Mouse (Mus musculus) G1E (cell line): ENCODE data around the gene Shb. TPM values are rescaled to one million over a fixed set of nuclear protein-coding genes. Genes with fewer than 3 reads are reported as not detected.

ENCODE experiments used
- ATAC-seq: 2 replicates; pipeline ENCODE4 v1.8.0; 2016; ENCODE audit warnings: mild to moderate bottlenecking; ENCODE audit not compliant: insufficient number of reproducible peaks, poor library complexity, low FRiP score, severe bottlenecking; ENCODE audit errors: extremely low read depth
- DNase-seq: peaks from one replicate; pipeline ENCODE4 v3.0.0; 2012; ENCODE audit warnings: low spot score
- H3K27me3 ChIP-seq: 2 replicates; pipeline ENCODE4 v1.6.1; 2012; ENCODE audit warnings: mild to moderate bottlenecking, low read length, inconsistent platforms; ENCODE audit not compliant: insufficient read depth
- H3K36me3 ChIP-seq: replicated peaks from 2 replicates; pipeline ENCODE3; 2012; ENCODE audit warnings: mild to moderate bottlenecking, inconsistent platforms
- H3K4me1 ChIP-seq: 2 replicates; pipeline ENCODE4 v1.6.1; 2012; ENCODE audit warnings: low read depth, low read length, inconsistent platforms, mixed read lengths; ENCODE audit not compliant: insufficient read depth
- H3K4me3 ChIP-seq: 2 replicates; pipeline ENCODE4 v1.5.1; 2012; ENCODE audit warnings: low read depth, mild to moderate bottlenecking, inconsistent platforms, low read length, moderate library complexity, mixed read lengths
- H3K9me3 ChIP-seq: replicated peaks from 2 replicates; pipeline ENCODE4 v1.6.1; 2012; ENCODE audit warnings: inconsistent platforms
- CTCF ChIP-seq: IDR thresholded peaks from 2 replicates; pipeline ENCODE4 v1.5.1; 2012; ENCODE audit warnings: low read depth, low read length, inconsistent platforms, mixed read lengths
- GATA1 ChIP-seq: IDR thresholded peaks from 2 replicates; pipeline ENCODE4 v1.6.1; 2012; ENCODE audit warnings: borderline replicate concordance, low read length, inconsistent platforms, mixed read lengths
- GATA2 ChIP-seq: IDR thresholded peaks from 2 replicates; pipeline ENCODE4 v1.6.1; 2012; ENCODE audit warnings: low read depth, low read length, inconsistent platforms, borderline replicate concordance
- POLR2AphosphoS5 ChIP-seq: IDR thresholded peaks from 2 replicates; pipeline ENCODE4 v1.6.1; 2012; ENCODE audit warnings: low read depth, low read length, inconsistent platforms; ENCODE audit not compliant: insufficient replicate concordance
- TAL1 ChIP-seq: conservative IDR thresholded peaks from 2 replicates; pipeline ENCODE4 v1.6.1; 2012; ENCODE audit warnings: low read depth, low read length, inconsistent platforms, mixed read lengths
- polyA plus RNA-seq: library from polyadenylated mRNA; stranded (reverse); fragments of >175 nt; gene quantifications from 2 replicates; pipeline ENCODE4 v1.2.3, GENCODE M21; 2012
- total RNA-seq, 2 experiments: library from RNA; stranded (forward) in 1 of 2; stranded (reverse) in 1 of 2; fragments of 200-1000 nt in 1 of 2; fragments of >200 nt in 1 of 2; fragmentation: Nextera tagmentation in 1 of 2; gene quantifications; 2 replicates each; pipeline ENCODE4 v1.2.3; 2014 to 2017

Gene Shb
- total and polyA plus RNA-seq, 3 experiments: not detected

DNA sequence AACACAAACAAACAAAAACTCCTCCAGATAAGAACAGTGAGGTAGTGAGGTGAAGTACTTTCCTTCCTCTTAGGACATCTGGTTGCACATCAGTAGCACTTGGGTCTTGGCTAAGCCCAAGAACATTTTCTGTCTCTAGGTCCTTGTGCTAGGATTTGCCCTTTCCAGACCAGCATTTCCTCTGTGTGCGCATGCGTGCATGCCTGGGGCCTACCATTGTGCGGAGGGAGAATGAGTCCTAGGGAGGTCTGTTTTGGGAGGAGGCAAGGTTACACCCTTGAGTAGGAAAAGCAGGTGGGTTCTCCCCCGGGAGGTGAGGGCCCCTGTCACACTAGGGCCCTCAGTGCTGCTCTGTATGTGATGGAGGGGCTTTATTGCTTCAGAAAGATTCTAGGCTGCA lies 113.2 kb downstream of the Shb start:
- H3K9me3 ChIP-seq: no peaks in the 10 kb centered on the region
- ATAC-seq: no peak
- H3K4me3 ChIP-seq: no peak overlapping the region
- TF ChIP-seq CTCF: no peak
- TF ChIP-seq GATA1: no peak
- no peak for TF ChIP-seq POLR2AphosphoS5
- no peak for TF ChIP-seq TAL1
- TF ChIP-seq GATA2: no peak
- peaks cover 56% of the 10 kb centered on the region for H3K27me3 ChIP-seq
- DNase-seq: no peak
- H3K36me3 ChIP-seq: no peaks in the 10 kb centered on the region
- H3K4me1 ChIP-seq: peaks cover 21% of the 10 kb centered on the region

DNA sequence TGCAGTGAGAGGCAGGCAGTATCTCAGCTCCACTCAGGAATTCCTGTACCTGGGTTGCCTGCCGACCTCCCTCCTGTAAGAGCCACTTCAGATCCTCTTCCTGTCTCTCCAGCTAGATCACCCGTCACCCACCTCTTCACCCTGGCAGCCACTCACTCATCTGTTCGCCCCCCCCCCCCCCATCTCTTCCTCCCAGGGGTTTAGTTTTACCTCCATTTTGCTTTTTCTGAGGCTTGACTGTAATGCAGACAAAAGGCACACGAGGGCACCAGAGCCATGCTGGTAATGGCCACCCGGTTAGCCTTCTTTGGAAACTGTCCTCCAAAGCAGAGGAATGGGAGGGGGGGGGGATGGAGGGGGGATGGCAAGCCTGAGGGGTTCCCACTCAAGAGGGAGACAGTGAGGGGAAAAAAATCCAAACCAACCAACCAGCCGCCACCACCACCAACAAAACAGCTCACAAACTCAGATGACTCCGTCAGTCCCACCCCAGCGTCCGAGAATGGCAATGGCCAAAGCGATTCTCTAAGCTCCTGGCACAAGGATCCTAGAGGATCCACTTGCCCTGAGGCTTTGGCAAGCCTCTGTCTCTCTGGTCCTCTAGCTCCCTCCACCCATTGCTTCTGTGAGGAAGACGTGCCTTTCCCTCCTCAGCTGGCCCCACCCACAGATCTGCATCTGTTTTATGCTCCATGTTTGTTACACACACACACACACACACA lies 113.9 kb downstream of the Shb start:
- Histone ChIP-seq H3K4me3 (no peak overlapping the region; the same call in 1 of the 2 replicates), H3K27me3 (peaks cover 61% of the 10 kb centered on the region), H3K9me3 (no peaks in the 10 kb centered on the region), H3K4me1 (peaks cover 21% of the 10 kb centered on the region), H3K36me3 (no peaks in the 10 kb centered on the region)
- no peak for ATAC-seq
- DNase-seq: peak; percentile 62
- TF ChIP-seq TAL1: no peak

- Histone ChIP-seq H3K9me3 (no peaks in the 10 kb centered on the region), H3K4me1 (peaks cover 17% of the 10 kb centered on the region), H3K27me3 (peaks cover 66% of the 10 kb centered on the region), H3K4me3 (no peak overlapping the region), H3K36me3 (no peaks in the 10 kb centered on the region)
- no peak for ATAC-seq
- no peak for DNase-seq
- TF ChIP-seq TAL1 (no peak), POLR2AphosphoS5 (no peak), GATA2 (no peak), CTCF (no peak), GATA1 (no peak)
These were observed 116.0 kb downstream of the Shb start for GRCm38 (mm10) chr4:45416314-45416713.

GRCm38 (mm10) chr4:45413674-45414338 lies 118.5 kb downstream of the Shb start:
- Histone ChIP-seq H3K9me3 (no peaks in the 10 kb centered on the region), H3K4me3 (no peak overlapping the region), H3K36me3 (no peaks in the 10 kb centered on the region), H3K4me1 (peaks cover 29% of the 10 kb centered on the region), H3K27me3 (peaks cover 57% of the 10 kb centered on the region)
- TF ChIP-seq GATA1: no peak
- TF ChIP-seq GATA2: no peak
- no peak for TF ChIP-seq POLR2AphosphoS5
- TF ChIP-seq TAL1: no peak
- no peak for TF ChIP-seq CTCF
- DNase-seq (no peak), ATAC-seq (no peak)

DNA sequence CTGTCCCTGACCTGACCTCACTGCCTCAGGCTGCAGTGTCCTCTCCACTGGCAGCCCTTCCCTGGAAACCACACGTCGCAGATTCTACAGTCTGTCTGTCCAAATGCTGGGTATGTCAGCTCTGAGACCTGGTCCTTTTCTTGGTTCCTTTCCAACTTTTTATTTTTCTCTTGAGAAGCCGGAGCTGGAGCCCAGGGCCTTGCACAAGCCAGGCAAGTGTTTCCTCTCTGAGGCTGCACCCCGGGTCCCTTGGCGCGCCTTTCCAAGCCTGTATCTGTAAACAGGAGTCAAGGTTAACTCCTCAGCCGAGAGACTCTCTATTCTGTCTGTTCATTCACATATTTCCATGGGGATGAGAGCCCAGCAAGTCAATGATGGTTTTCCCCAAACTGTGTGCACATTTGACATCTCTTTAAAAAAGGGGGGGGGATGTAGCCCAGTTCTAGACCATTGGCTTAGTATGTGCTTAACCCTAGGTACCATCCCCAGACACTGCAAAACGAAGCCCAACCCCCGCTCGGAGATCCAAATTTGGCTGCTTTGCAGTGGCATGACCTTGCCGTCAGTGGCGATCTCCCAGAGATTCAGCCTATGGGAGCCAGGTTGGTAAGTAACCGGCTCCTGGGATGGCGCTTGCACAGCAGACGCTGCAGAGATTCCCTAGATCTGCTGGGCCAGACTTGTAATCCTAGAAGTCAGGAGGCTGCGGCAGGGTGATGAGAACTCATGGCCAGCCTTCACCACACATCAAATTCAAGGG lies 119.7 kb downstream of the Shb start:
- peaks cover 54% of the 10 kb centered on the region for H3K27me3 ChIP-seq
- ATAC-seq (no peak), DNase-seq (no peak)
- H3K4me1 ChIP-seq: peaks cover 25% of the 10 kb centered on the region
- TF ChIP-seq TAL1 (no peak), CTCF (no peak), GATA2 (no peak), POLR2AphosphoS5 (no peak), GATA1 (no peak)
- no peak overlapping the region for H3K4me3 ChIP-seq
- no peaks in the 10 kb centered on the region for H3K9me3 ChIP-seq
- no peaks in the 10 kb centered on the region for H3K36me3 ChIP-seq

GRCm38 (mm10) chr4:45411181-45411790 lies 121.0 kb downstream of the Shb start:
- H3K9me3 ChIP-seq: no peaks in the 10 kb centered on the region
- no peak overlapping the region for H3K4me3 ChIP-seq
- peaks cover 47% of the 10 kb centered on the region for H3K27me3 ChIP-seq
- DNase-seq (no peak), ATAC-seq (no peak)
- H3K4me1 ChIP-seq: peaks cover 29% of the 10 kb centered on the region
- peaks cover 3% of the 10 kb centered on the region for H3K36me3 ChIP-seq
- no peak for TF ChIP-seq POLR2AphosphoS5
- no peak for TF ChIP-seq GATA2
- TF ChIP-seq CTCF: no peak
- no peak for TF ChIP-seq GATA1
- TF ChIP-seq TAL1: no peak
